Mouse (Mus musculus): Measurements from ENCODE around the gene Cit.

DNA sequence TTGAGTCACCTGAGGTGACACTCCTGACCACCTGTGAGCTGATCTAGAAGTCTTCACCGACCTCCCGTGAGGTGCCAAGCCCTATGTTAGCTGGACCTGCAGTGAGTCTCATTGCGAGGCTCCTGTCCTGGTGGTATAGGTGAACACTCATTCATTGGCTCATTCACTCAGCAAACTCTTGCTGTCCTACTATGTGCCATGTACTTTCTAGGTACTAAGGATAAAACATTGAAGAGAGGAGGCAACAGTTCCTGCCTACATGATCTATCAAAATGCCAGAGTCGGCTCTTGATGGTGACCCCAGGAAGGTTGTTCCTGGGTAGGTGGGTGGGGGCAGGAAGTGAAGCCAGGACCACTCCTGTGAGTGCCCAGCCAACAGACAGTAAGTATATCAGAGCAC lies 72.9 kb downstream of the Cit start:
- TF ChIP-seq CTCF (IDR thresholded peaks at IDR 0.05): no peak
- no peak for TF ChIP-seq EP300 (IDR thresholded peaks at IDR 0.05)
